Mouse (Mus musculus) cerebellum, postnatal 25 days (tissue): ENCODE measurements around the gene 2210407C18Rik.

Experiments used
- DNase-seq, 2 experiments: peaks; one replicate each; pipeline ENCODE4 v3.0.0; 2021; ENCODE audit warnings: mixed read lengths in 2 of 2

The 2210407C18Rik gene

DNA sequence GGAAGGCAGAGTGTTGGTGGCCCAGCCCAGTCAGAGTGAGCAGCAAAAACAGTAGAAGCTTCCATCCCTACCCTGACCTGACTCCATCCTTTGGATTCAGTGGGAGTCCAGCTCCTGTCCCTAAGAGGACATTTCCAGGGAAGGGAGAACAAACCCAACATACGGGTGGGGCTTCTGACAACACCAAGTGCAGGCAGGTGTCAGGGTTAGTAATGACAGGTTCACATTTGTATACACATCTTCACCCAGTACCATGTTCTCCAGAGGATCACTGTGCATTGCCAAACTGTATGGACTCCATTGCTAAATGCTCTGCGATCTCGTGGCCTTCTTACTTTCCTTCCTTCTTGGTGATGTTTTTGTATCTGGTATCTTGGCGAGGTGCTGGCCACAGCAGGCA lies at the start of gene 2210407C18Rik:
Gene 2210407C18Rik (minus strand): TSS at position 101 of the 400 bp plus-strand sequence.
- DNase-seq: no peak

DNA sequence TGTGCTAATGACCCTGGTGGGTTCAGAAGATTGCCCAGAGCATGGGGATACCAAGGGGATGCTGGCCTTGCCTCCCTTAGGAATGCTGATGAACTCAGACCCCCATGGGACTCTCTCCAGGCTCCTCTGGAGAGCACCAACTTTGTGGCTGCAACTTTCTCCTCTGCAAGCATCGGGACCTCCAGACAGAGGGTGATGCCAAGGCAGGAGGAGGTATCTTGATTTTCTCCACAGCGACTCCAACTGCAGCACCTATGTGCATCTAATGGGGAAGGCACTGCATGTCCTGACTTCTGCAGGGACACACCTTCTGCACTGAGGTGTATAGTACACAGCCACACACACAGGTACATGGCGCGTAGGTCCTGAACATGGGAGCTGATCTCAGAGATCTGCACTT lies 42.7 kb upstream of the 2210407C18Rik start, which contains the start of gene Olfr322:
Gene Olfr322 (plus strand): TSS at position 187 of the 400 bp plus-strand sequence.
- DNase-seq: no peak

DNA sequence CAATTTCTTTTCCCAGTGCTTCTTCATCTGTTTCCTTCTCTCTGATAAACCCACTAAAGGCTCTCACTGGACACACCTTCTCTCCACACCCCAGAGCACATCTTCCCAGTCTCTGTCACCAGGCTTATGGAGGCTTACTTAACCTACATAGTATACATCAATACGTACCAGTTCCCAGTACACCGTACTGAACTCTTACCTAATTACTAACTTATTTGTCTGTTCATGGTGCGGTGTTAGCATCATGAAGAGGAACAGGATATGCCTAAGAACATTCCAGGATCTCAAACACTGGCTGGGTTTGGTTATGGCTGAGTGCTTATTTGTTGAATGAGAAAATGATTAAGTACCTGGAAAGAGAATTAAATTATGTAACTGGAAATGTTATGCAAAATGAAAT lies 39.3 kb upstream of the 2210407C18Rik start:
- no peak for DNase-seq

DNA sequence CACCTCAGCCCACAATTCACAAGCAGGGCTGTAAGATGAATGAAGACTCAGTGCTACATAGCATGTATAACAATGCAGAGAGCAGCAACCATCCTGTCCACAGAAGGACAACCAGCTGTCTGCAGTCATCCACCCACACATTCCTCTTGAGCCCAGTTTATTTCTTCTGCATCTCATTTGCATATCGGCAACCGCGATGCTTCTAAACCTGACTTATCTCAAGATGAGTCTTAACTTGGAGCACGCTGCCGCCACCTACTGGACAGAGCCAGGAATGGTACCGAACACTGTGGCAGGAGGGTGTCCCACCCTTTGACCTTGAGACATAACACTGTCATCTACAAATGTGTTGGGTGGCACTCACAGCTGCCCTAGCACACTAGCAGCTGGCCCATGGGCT lies 27.5 kb upstream of the 2210407C18Rik start:
- DNase-seq: peak in 1 of 2 experiments; percentile 28

DNA sequence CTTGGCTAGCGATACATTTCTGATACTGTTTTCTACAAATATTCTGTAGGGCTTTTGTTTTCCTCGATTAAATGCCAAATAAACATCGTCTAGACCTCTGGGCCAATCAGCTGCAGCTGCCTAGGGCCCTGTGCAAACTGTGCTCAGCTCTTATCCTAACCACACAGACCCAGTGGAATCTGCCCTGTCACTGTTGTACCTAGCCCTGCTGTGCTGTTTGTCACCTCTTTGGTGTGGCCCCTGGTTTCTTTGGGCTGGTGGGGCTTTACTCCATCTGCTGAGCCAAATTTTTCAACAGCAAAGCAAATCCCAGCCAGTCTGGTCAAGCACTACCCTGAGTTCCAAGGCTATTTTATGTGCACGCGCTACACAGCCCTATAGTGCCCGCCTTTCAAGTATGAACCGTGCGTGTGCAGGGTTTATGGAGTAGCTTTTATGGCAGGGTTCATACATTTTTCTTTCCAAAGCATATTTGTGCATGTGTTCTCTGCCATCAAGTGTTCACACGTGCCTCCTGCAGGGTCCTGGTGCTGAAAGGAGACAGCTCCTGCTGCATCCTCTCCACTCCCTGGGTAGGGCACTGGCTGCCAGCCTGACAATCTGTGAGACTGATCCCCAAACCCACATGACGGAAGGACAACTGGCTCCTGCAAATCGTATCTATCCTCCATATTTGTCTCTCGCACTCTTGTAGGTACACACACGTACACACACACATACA lies 25.9 kb upstream of the 2210407C18Rik start:
- no peak for DNase-seq

DNA sequence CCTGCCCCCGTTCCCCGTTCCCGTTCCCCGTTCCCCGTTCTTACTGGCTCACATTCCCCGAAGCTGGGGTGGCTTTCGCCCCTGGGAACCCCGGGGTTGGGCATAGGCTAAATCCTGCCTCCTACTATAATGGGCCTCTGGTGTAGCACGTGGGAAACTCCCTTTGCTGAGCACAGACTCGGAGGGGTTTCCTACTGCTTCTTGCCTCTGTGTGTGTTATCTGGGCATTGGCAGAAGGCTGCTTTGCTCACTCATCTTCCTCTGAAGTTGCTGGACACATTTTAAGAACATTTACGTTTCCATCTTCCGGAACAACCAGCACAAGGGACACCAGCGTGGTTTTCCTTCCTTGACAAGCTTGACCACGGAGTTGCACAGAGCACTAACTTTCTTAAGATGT lies 25.2 kb upstream of the 2210407C18Rik start:
- no peak for DNase-seq

DNA sequence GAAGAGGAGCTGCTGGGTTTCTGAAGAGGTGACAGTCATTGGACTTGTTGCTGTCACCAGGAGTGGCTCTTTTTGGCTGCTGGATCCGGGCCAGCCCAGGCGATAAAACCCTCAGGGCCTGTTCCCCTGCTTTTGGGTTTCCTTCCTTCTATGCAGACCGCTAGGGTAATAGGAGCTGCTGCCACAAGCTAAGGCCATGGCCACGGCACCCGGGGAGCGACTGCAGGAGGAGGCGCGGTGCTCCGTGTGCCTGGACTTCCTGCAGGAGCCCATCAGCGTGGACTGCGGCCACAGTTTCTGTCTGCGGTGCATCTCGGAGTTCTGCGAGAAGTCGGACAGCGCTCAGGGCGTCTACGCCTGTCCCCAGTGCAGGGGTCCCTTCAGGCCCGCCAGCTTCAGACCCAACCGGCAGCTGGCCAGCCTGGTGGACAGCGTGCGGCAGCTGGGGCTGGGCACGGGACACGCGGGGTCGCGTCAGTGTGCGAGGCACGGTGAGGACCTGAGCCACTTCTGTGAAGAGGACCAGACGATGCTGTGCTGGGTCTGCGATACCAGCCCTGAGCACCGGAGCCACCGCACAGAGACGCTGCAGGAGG lies 24.5 kb upstream of the 2210407C18Rik start, which contains the start of gene Trim58:
Gene Trim58 (plus strand): TSS at position 194 of the 596 bp plus-strand sequence.
- peak; percentile 22 to 43 for DNase-seq

DNA sequence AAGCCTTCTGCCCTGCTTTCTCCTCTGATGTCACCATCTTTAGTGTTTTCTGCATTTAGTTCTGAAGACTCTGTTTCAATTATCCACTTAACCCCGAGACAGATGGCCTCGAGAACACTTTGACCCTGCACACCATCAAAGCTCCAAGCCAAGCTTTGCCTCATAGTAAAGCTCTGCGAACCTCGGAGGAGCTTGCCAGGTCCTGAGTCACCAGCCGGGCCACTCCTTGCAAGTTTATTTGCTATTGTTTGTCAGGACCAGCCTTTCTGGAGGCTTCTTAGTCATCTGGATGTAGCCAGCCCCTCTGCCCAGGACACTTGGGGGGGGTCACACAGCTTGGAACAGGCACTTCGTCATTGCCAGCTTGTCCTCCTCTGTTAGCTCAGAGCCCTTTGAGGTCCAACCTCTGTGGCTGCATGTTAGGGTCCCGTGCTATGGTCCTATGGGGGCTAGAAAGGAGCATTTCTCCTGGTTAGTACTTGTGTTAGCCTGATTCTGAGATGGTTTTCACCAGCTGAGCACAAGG lies 22.4 kb upstream of the 2210407C18Rik start:
- no peak for DNase-seq

DNA sequence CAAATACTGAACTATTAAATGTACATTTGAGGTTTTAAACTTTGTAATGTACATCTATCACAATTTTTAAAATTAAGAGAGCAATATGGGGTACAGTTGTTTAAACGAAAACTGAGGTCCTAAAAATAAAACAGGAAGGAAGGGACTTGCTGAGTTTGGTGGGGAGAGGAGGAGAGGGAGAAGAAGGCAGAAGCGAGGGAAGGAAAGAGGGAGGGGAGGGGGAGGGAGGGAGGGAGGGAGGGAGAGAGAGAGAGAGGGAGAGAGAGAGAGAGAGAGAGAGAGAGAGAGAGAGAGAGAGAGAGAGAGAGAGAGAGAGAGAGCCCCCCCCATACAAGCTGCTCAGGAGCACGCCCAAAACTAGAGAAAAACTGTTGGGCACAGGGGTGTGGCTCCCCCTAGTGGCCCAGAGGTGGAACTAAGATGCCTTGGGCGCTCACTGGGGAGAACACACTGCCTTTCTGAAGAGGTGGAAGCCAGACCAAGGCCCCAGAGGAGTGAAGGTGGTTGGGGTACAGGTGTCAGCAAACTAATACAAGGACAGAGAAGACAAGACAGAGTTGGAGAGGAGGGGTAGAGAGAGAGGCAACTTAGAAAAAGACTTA lies 20.6 kb upstream of the 2210407C18Rik start:
- peak; percentile 25 to 44 for DNase-seq

DNA sequence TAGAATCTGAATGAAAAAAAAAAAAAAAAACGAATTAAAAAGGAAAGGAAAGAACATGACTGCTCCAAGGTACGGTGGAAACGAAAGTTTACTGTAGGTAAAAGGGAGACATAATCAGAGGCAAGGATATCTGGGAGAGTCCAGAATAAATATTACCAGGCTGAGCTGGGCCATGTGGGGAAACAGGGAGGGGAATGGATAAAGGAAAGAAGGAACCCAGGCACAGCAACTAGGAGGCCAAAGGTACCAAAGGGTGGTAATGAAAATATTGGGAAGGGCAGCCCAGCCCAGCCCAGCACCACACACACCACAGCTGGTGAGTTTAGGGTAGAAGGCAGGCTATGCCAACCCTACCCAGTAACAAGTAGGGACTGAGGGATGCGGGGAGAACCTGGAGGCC lies 19.0 kb upstream of the 2210407C18Rik start:
- no peak for DNase-seq

DNA sequence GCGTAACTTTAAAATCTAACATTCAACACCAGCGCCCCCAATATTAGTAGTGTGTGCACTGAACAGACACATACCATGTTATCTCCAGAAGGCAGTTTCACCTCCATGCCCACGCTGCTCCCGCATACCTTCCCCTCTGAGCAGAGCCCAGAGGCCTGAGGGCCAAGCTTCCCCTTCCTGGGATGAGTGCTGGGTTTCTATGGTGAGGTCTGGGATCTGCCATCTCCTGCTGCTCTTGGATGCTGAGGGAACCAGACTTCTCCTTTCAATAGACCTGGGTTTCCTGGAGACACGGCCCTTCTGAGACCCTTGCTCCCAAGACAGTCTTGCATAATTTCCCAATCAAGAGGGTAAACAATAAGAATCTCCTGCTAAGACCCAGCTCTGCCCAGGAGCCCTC lies 14.5 kb upstream of the 2210407C18Rik start, which contains the start of gene Olfr323:
Gene Olfr323 (minus strand): TSS at position 101 of the 400 bp plus-strand sequence.
- DNase-seq: no peak

DNA sequence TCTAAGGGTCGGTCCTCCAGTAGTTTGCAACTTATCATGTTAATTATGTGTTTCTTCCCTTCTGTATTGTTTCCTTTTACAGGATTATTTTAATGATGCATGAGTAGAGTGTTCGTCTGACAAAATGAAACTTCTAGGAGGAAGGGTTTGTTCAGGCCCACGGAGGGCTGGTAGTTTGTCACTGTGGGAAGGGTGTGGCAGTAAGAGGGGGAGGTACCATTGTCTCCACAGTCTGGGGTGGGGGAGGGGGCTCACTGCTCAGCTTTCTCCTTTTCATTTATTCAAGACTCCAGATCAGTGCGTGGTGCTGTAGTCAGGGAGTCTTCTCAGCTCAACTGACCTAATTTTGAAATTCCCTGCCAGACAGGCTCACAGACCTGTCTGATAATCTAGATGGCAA lies 10.3 kb upstream of the 2210407C18Rik start:
- DNase-seq: no peak

DNA sequence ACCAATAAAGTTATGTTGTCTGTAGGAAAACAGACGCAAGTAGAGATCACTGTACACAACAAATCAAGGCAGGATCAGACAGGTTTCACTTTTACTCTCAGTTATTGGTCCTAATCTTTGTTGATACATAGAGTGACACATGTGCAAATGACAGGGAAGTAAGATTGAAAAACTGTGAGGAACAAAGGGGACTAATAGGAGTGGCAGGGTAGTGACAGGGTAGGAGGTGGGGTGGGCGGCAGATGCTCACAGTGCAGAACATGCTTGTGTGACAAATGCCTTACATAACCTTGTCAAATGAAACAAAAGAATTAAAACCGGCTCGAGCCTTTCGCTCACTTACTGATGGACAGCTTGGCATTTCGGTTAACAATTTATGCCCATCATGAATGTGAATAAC lies 2.9 kb upstream of the 2210407C18Rik start:
- DNase-seq: no peak

DNA sequence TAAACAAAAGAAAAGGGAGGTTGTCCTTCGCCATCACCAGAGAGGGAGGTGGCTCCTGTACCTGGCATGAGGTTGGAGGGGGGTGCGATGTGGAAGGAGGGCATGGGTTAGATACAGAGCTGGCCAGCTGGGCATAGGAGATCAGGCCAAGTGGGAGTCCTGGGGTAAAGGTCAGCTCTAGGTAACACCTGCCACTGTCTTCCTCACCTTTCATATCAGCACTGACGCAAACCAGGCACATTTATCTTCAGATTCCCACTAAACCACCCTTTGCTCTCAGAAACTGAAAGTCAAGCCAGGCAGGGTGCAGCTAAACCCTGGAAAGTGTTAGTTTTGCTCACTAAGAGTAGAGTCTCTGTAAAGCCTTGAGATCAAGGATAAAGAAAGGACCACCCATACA lies 2.5 kb upstream of the 2210407C18Rik start:
- DNase-seq: no peak

DNA sequence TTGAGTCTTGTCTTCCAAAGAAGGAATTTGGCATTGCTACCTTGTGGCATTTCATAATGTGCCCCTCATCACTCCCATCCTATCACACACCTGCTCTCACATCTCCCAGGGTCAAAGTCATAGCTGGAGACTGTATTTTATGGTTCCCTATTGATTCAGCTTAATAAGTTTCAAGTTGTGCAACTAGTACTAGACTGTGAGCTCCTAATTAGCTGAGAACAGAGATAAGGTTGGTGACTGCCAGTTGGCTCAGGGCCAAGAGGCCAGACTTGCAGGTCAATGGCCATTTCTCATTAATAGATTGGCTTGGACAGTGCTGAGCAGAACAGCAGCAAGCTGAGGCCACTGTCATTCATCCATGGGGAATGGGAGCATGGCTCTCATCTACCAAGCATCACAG lies 1.3 kb downstream of the 2210407C18Rik start:
- DNase-seq: peak in 1 of 2 experiments; percentile 17

DNA sequence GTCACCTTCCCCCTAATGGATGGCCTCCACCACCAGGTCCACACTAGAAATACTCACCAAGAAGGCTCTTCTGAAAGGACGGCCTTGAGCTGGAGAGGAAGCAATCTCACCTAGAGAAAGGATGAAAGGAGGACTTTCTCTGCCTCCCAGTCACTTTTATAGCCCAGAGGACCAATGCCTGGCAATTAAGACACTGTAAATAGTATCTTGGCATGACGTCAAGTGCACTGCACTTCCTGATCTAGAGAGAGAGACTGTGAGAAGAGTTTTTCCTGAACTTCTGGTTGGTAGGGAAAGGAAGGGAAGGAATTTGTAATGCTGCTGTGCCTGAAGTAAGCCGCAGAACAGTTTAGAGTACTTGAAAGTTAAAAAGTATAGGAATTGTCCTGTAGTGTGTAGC lies 2.5 kb downstream of the 2210407C18Rik start:
- no peak for DNase-seq

DNA sequence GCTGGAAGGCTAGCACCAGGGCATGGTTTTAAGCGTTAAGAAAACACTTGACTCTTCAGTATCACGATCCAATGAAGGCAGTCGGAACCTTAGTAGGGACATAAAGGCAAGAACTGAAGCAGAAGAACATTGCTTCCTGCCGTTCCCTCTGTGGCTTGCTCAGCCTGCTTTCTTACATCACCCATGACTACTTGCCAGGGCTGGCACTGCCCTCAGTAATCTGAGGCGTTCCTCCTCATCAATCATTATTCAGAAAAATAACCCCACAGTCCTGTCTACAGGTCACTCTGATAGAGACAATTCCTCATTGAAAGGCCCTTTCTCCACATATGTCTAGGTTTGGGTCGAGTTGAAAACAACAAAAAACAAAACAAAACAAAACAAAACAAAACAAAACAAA lies 8.8 kb downstream of the 2210407C18Rik start:
- DNase-seq: no peak

DNA sequence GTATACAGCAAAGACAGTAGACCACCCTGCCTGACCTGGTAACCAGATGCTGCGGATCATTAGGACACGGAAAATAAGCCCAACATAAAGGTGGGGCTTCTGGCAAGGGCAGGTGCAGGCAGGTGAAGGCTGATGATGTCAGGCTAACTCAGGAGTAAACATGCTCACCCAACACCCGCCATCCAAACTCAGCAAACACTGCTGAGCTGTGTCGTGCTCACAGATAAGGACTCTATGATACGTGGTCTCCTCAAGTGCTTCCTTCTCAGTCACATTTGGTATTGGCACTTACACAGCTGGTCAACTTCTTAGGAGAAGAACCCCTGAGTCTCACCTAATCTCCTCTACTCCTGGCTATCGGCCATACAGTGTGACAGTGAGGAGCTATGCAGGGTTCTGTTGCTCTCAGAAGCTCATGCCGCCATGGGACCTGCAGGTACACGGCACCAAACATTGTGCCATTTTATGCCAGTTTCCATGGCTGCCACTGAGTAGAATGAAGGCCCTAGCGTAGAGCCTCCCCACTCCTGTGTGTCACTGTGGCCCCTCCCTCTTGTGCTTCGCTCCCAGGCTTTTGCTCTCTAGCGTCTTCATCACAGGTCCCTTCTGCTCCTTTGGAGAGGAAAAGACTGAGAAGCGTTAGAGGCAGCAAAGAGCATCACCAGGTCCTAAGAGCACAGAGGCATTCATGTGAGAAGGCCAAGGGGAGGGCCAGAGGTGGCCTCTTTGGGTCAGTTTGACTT lies 9.5 kb downstream of the 2210407C18Rik start:
- no peak for DNase-seq

DNA sequence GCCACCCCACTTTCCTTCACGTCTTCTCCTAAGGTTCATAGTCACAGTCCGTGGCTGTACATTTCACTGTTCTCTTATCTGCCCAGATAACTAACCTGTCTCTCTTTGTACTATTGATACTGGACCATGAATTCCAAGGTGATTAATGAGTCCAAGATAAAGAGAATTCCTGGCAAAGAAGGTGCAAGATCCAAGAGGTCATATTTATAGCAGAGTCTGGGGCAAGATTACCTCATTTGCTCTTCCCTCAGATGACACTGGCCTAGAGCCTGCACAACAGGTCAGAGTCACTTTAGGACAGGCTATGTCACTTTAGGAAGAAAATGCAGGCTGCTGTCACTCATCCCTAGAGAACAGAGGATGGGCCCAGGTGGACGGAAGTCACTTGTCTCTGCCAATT lies 10.6 kb downstream of the 2210407C18Rik start:
- DNase-seq: no peak

DNA sequence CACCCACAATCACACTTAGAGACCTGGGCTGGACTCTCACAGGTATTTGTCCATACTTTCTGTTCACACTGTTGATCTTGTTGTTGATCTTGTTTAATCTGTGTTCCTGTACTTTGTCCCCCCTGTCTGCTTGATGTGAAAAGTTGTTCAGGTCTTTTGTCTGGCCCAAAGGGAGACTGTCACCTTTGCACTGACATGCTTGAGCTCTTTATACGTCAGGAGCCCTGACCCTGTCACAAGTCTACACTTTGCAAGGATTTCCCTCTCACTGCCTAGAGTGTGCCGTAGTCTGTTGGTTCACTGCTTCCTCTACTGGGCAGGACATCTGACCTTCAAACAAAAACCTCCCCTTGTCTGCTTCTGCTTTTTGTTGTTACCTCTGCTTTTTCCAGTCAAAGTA lies 11.2 kb downstream of the 2210407C18Rik start:
- DNase-seq: no peak

DNA sequence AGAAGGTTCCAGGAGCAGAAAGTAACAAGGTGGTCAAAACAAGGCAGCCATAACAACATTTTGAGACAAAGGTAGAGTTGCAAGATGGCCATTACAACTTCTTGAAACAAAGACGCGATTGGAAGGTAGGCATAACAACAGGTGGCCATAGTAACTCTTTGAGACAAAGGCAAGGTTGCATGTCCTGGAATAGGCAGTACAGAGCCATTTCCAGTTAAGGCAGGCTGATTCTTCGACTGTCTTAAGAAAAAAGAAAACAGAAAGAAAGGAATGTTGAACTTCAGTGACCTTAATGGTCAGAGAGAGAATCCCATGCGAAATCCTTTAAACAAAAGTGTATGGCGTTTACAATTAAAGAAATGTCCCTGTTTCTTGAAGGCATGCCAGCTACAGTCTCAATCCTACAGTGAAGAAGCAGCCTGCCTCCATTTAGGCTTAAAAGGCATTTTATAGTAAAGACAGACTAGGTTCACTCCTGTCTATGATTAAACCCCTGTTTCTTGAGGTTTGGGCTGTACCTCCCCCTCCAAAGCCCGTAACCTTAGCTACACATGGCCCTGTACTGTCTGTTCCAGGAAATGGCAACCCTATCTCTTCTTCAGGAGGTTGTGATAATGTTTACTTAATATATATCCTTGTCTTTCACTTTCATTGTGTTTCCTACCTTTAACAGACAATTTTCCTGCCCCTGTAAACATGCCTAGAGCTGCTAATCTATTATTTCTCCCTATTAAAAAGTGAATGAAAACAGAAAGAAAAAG lies 12.9 kb downstream of the 2210407C18Rik start:
- no peak for DNase-seq

DNA sequence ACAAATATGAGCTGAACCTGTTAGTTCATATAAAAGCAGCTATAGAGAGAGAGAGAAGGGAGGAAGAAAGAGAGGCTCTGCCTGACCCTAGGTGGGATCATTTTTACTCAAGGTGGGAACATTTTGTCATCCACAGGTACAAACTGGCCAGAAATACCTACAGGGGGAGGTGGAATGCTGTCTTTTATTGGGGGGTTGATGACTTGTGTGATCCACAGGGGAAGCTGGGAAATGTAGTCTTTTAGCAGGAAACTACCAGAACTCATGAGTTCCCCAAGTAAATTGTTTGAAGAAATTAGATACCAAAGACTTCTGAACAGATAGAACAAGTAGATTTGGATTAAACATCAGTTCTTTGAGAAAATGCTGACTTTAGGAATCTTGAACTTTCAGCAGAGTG lies 13.8 kb downstream of the 2210407C18Rik start:
- no peak for DNase-seq
